Mouse (Mus musculus) adrenal gland, postnatal 25 days (tissue): ENCODE measurements around the gene Ier5. TPM values are rescaled to one million over a fixed set of nuclear protein-coding genes. Genes with fewer than 3 reads are reported as not detected.

ENCODE experiments used
- DNase-seq: peaks from one replicate; pipeline ENCODE4 v3.0.0; 2021; ENCODE audit warnings: mixed read lengths
- total RNA-seq: library from RNA; stranded (reverse); gene quantifications from 2 replicates; pipeline ENCODE4 v1.2.3, GENCODE M21; 2021

The Ier5 gene
- total RNA-seq, 1 experiment from 2014 or later = 9.1 TPM

DNA sequence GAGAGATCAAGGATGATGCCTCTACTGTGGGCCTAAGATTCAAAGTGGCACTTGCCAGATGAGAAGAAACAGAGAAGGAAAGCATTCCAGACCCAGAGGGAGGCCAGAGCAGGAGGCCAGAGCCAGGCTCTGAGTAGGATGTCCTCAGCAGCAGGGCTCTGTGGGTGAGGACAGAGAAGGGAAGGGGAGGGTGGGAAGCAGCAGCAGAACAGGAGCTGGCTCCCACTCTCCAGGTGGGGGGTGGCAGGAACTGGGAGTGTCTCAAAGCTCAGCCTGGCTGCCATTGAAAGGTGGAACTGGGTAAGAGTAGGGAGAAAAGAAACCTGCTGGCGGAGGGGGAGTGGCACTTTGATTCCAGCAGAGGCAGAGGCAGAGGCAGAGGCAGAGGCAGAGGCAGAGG is 46.1 kb downstream of the Ier5 start:
- no peak for DNase-seq

- no peak for DNase-seq
Measured at GRCm38 (mm10) chr1:155052761-155053166, 46.7 kb downstream of the Ier5 start.

- DNase-seq = no peak
Measured at GRCm38 (mm10) chr1:155052131-155052760, 47.2 kb downstream of the Ier5 start.

- DNase-seq = no peak
Measured at GRCm38 (mm10) chr1:155051701-155052127, 47.7 kb downstream of the Ier5 start.

- no peak for DNase-seq
Measured at GRCm38 (mm10) chr1:155050897-155051592, 48.4 kb downstream of the Ier5 start.

GRCm38 (mm10) chr1:155050174-155050573 is 49.3 kb downstream of the Ier5 start:
- peak; percentile 30 for DNase-seq

GRCm38 (mm10) chr1:155048947-155049346 is 50.5 kb downstream of the Ier5 start:
- peak; percentile 96 for DNase-seq

Other genes with a start within 250 kb of the Ier5 start
- 0.10 and 0.15 TPM in 2 replicates for gene Cacna1e, start 215.1 kb downstream of the Ier5 start, total RNA-seq
- gene Mr1, start 47.2 kb upstream of the Ier5 start, total RNA-seq = 18.1 and 31.4 TPM in 2 replicates
- 38.3 and 57.5 TPM in 2 replicates for gene Stx6, start 59.1 kb upstream of the Ier5 start, total RNA-seq
- 33.9 and 35.3 TPM in 2 replicates for gene BC034090, start 144.8 kb upstream of the Ier5 start, total RNA-seq